Mouse (Mus musculus) macrophage (primary cell): Measurements from ENCODE around the gene Itgae. TPM values are rescaled to one million over a fixed set of nuclear protein-coding genes. Genes with fewer than 3 reads are reported as not detected.

ENCODE experiments used
- H3K27ac ChIP-seq: fragments of 350-480 bp; formaldehyde crosslinking; 2 replicates; pipeline ENCODE4 v1.9.0; 2021
- H3K36me3 ChIP-seq: fragments of 350-480 bp; formaldehyde crosslinking; 2 replicates; pipeline ENCODE4 v1.9.0; 2021; ENCODE audit errors: inconsistent target
- H3K4me3 ChIP-seq: fragments of 350-480 bp; formaldehyde crosslinking; 2 replicates; pipeline ENCODE4 v1.9.0; 2021; ENCODE audit errors: inconsistent target
- H3K79me2 ChIP-seq: fragments of 350-480 bp; formaldehyde crosslinking; 2 replicates; pipeline ENCODE4 v1.9.0; 2021; ENCODE audit errors: inconsistent target
- WGBS: methylation state at CpG from one replicate; pipeline ENCODE4 v1.1.7; 2026; ENCODE audit warnings: inconsistent platforms; ENCODE audit not compliant: missing documents; 5-methylcytosine and 5-hydroxymethylcytosine counted together
- polyA plus RNA-seq: library from polyadenylated mRNA; stranded (reverse); fragments of 250-400 nt; gene quantifications from 3 replicates; pipeline ENCODE4 v1.2.4, GENCODE M21; 2018; ENCODE audit warnings: inconsistent platforms

The Itgae gene
- polyA plus RNA-seq, 1 experiment from 2014 or later: 0.04 TPM

GRCm38 (mm10) chr11:73078615-73079014 is 11.8 kb upstream of the Itgae start:
- H3K79me2 ChIP-seq: no peaks in the 10 kb centered on the region
- H3K27ac ChIP-seq: no peak overlapping the region
- 92% methylated on average over 8 of the region's 8 CpGs for WGBS
- H3K4me3 ChIP-seq: no peak overlapping the region
- H3K36me3 ChIP-seq: peaks cover 65% of the 10 kb centered on the region

- WGBS: 100% methylated on average over 3 of the region's 3 CpGs
- Histone ChIP-seq H3K27ac (no peak overlapping the region), H3K36me3 (peaks cover 49% of the 10 kb centered on the region), H3K79me2 (no peaks in the 10 kb centered on the region), H3K4me3 (no peak overlapping the region)
These were observed 10.1 kb upstream of the Itgae start for GRCm38 (mm10) chr11:73080306-73080705.

GRCm38 (mm10) chr11:73084303-73084702 is 6.1 kb upstream of the Itgae start:
- no peak overlapping the region for H3K4me3 ChIP-seq
- WGBS: 14% methylated on average over 6 of the region's 6 CpGs
- no peak overlapping the region for H3K27ac ChIP-seq
- H3K79me2 ChIP-seq: no peaks in the 10 kb centered on the region
- peaks cover 11% of the 10 kb centered on the region for H3K36me3 ChIP-seq

- 85% methylated on average over 9 of the region's 10 CpGs for WGBS
- Histone ChIP-seq H3K79me2 (no peaks in the 10 kb centered on the region), H3K27ac (no peak overlapping the region), H3K36me3 (0 out of 2 replicates have a peak, but pooled peaks cover 7% of the 10 kb centered on the region), H3K4me3 (no peak overlapping the region)
These were observed 5.6 kb upstream of the Itgae start for GRCm38 (mm10) chr11:73084804-73085231.

GRCm38 (mm10) chr11:73085391-73085790 is 5.0 kb upstream of the Itgae start:
- H3K4me3 ChIP-seq: no peak overlapping the region
- no peak overlapping the region for H3K27ac ChIP-seq
- 47% methylated on average over 7 of the region's 7 CpGs for WGBS
- 0 out of 2 replicates have a peak, but pooled peaks cover 7% of the 10 kb centered on the region for H3K36me3 ChIP-seq
- no peaks in the 10 kb centered on the region for H3K79me2 ChIP-seq

GRCm38 (mm10) chr11:73087700-73088480 is 2.5 kb upstream of the Itgae start:
- Histone ChIP-seq H3K27ac (no peak overlapping the region), H3K79me2 (no peaks in the 10 kb centered on the region), H3K36me3 (no peaks in the 10 kb centered on the region), H3K4me3 (no peak overlapping the region)
- WGBS: 56% methylated on average over 6 of the region's 6 CpGs

GRCm38 (mm10) chr11:73090826-73091225 is 443 bp downstream of the Itgae start:
- no peak overlapping the region for H3K4me3 ChIP-seq
- no peaks in the 10 kb centered on the region for H3K36me3 ChIP-seq
- WGBS: 100% methylated on average over 2 of the region's 2 CpGs
- no peaks in the 10 kb centered on the region for H3K79me2 ChIP-seq
- H3K27ac ChIP-seq: no peak overlapping the region

- Histone ChIP-seq H3K27ac (no peak overlapping the region), H3K36me3 (no peaks in the 10 kb centered on the region), H3K4me3 (no peak overlapping the region), H3K79me2 (no peaks in the 10 kb centered on the region)
- WGBS: 79% methylated on average over 4 of the region's 4 CpGs
These were observed 1.7 kb downstream of the Itgae start for GRCm38 (mm10) chr11:73092057-73092456.

- H3K4me3 ChIP-seq: no peak overlapping the region
- H3K27ac ChIP-seq: no peak overlapping the region
- H3K36me3 ChIP-seq: no peaks in the 10 kb centered on the region
- WGBS: 12% methylated on average over 7 of the region's 7 CpGs
- no peaks in the 10 kb centered on the region for H3K79me2 ChIP-seq
These were observed 2.5 kb downstream of the Itgae start for GRCm38 (mm10) chr11:73092877-73093276.

GRCm38 (mm10) chr11:73094231-73094995 is 4.0 kb downstream of the Itgae start:
- no peak overlapping the region for H3K4me3 ChIP-seq
- H3K79me2 ChIP-seq: no peaks in the 10 kb centered on the region
- WGBS: 80% methylated on average over 9 of the region's 11 CpGs
- no peaks in the 10 kb centered on the region for H3K36me3 ChIP-seq
- H3K27ac ChIP-seq: no peak overlapping the region

GRCm38 (mm10) chr11:73098860-73099259 is 8.5 kb downstream of the Itgae start:
- WGBS: 85% methylated on average over 5 of the region's 5 CpGs
- no peak overlapping the region for H3K4me3 ChIP-seq
- H3K27ac ChIP-seq: no peak overlapping the region

GRCm38 (mm10) chr11:73099976-73100750 is 9.8 kb downstream of the Itgae start:
- Histone ChIP-seq H3K4me3 (no peak overlapping the region), H3K36me3 (no peaks in the 10 kb centered on the region), H3K27ac (no peak overlapping the region), H3K79me2 (no peaks in the 10 kb centered on the region)
- WGBS: 87% methylated on average over 13 of the region's 14 CpGs

More at GRCm38 (mm10) chr11:73098860-73099259, 8.5 kb downstream of the Itgae start:
- Histone ChIP-seq H3K79me2 (no peaks in the 10 kb centered on the region), H3K36me3 (no peaks in the 10 kb centered on the region)

- Histone ChIP-seq H3K27ac (no peak overlapping the region), H3K79me2 (no peaks in the 10 kb centered on the region), H3K4me3 (no peak overlapping the region), H3K36me3 (no peaks in the 10 kb centered on the region)
- WGBS: 73% methylated on average over 4 of the region's 4 CpGs
These were observed 10.9 kb downstream of the Itgae start for GRCm38 (mm10) chr11:73101308-73101707.

GRCm38 (mm10) chr11:73105246-73105645 is 14.9 kb downstream of the Itgae start:
- no peak overlapping the region for H3K27ac ChIP-seq
- no peaks in the 10 kb centered on the region for H3K36me3 ChIP-seq
- WGBS: 39% methylated on average over 2 of the region's 3 CpGs
- H3K4me3 ChIP-seq: no peak overlapping the region
- no peaks in the 10 kb centered on the region for H3K79me2 ChIP-seq
